Mouse (Mus musculus): ENCODE results near the gene Acap2. TPM values are rescaled to one million over a fixed set of nuclear protein-coding genes. Genes with fewer than 3 reads are reported as not detected.

The Acap2 gene
- not detected in 2 replicates for polyA plus RNA-seq (2012; ENCODE audit: insufficient read depth, insufficient read length, low replicate concordance, missing spikeins)

- peak within 1 kb of the TSS; percentile 84 for H3K4me3 ChIP-seq (ENCODE audit: insufficient read depth, low read depth, low read length)
- TF ChIP-seq CTCF (IDR thresholded peaks at IDR 0.05; ENCODE audit: insufficient read depth, low read depth, low read length) (no peak), POLR2A (IDR thresholded peaks at IDR 0.05; ENCODE audit: insufficient read depth, low read depth, low read length) (peak; percentile 98)
- 1% methylated on average over 73 of the region's 73 CpGs for WGBS
- H3K27ac ChIP-seq (ENCODE audit: insufficient read depth, low read depth, low read length), result peak within 1 kb of the TSS; percentile 94
- H3K4me1 ChIP-seq (ENCODE audit: control insufficient read depth, insufficient read depth, low read length), result peaks cover 5% of the 10 kb centered on the region
Measured at GRCm38 (mm10) chr16:31200790-31201567, at the start of gene Acap2. Gene Acap2, minus strand, starts transcription at chr16:31201245.

GRCm38 (mm10) chr16:31249401-31249800 lies 48.4 kb upstream of the Acap2 start:
- Histone ChIP-seq H3K4me3 (ENCODE audit: insufficient read depth, low read depth, low read length) (no peak overlapping the region), H3K27ac (ENCODE audit: insufficient read depth, low read depth, low read length) (no peak overlapping the region), H3K4me1 (ENCODE audit: control insufficient read depth, insufficient read depth, low read length) (0 out of 2 replicates have a peak, but pooled peaks cover 2% of the 10 kb centered on the region)
- 78% methylated on average over 3 of the region's 3 CpGs for whole genome bisulfite sequencing
- TF ChIP-seq POLR2A (IDR thresholded peaks at IDR 0.05; ENCODE audit: insufficient read depth, low read depth, low read length) (no peak), CTCF (IDR thresholded peaks at IDR 0.05; ENCODE audit: insufficient read depth, low read depth, low read length) (no peak)

GRCm38 (mm10) chr16:31248717-31249116 lies 47.7 kb upstream of the Acap2 start:
- 0 out of 2 replicates have a peak, but pooled peaks cover 2% of the 10 kb centered on the region for H3K4me1 ChIP-seq (ENCODE audit: control insufficient read depth, insufficient read depth, low read length)
- H3K4me3 ChIP-seq (ENCODE audit: insufficient read depth, low read depth, low read length), result no peak overlapping the region
- 67% methylated on average over 13 of the region's 13 CpGs for WGBS
- no peak for TF ChIP-seq POLR2A (IDR thresholded peaks at IDR 0.05; ENCODE audit: insufficient read depth, low read depth, low read length)
- no peak for TF ChIP-seq CTCF (IDR thresholded peaks at IDR 0.05; ENCODE audit: insufficient read depth, low read depth, low read length)
- H3K27ac ChIP-seq (ENCODE audit: insufficient read depth, low read depth, low read length), result no peak overlapping the region

GRCm38 (mm10) chr16:31247442-31247841 lies 46.4 kb upstream of the Acap2 start:
- Histone ChIP-seq H3K4me3 (ENCODE audit: insufficient read depth, low read depth, low read length) (no peak overlapping the region), H3K4me1 (ENCODE audit: control insufficient read depth, insufficient read depth, low read length) (0 out of 2 replicates have a peak, but pooled peaks cover 4% of the 10 kb centered on the region), H3K27ac (ENCODE audit: insufficient read depth, low read depth, low read length) (no peak overlapping the region)
- no peak for TF ChIP-seq CTCF (IDR thresholded peaks at IDR 0.05; ENCODE audit: insufficient read depth, low read depth, low read length)
- no peak for TF ChIP-seq POLR2A (IDR thresholded peaks at IDR 0.05; ENCODE audit: insufficient read depth, low read depth, low read length)
- 82% methylated on average over 7 of the region's 7 CpGs for WGBS

- H3K4me3 ChIP-seq (ENCODE audit: insufficient read depth, low read depth, low read length), result no peak overlapping the region
- TF ChIP-seq CTCF (IDR thresholded peaks at IDR 0.05; ENCODE audit: insufficient read depth, low read depth, low read length) (no peak), POLR2A (IDR thresholded peaks at IDR 0.05; ENCODE audit: insufficient read depth, low read depth, low read length) (no peak)
- no peak overlapping the region for H3K27ac ChIP-seq (ENCODE audit: insufficient read depth, low read depth, low read length)
- WGBS, result 72% methylated on average over 3 of the region's 3 CpGs
- peaks cover 17% of the 10 kb centered on the region for H3K4me1 ChIP-seq (ENCODE audit: control insufficient read depth, insufficient read depth, low read length)
Measured at GRCm38 (mm10) chr16:31244053-31244452, 43.0 kb upstream of the Acap2 start.

- no peak for TF ChIP-seq POLR2A (IDR thresholded peaks at IDR 0.05; ENCODE audit: insufficient read depth, low read depth, low read length)
- TF ChIP-seq CTCF (IDR thresholded peaks at IDR 0.05; ENCODE audit: insufficient read depth, low read depth, low read length), result no peak
- no peak overlapping the region for H3K27ac ChIP-seq (ENCODE audit: insufficient read depth, low read depth, low read length)
- peaks cover 18% of the 10 kb centered on the region for H3K4me1 ChIP-seq (ENCODE audit: control insufficient read depth, insufficient read depth, low read length)
- 47% methylated on average over 9 of the region's 9 CpGs for WGBS
- H3K4me3 ChIP-seq (ENCODE audit: insufficient read depth, low read depth, low read length), result no peak overlapping the region
Measured at GRCm38 (mm10) chr16:31241433-31241832, 40.4 kb upstream of the Acap2 start.

GRCm38 (mm10) chr16:31240569-31240968 lies 39.5 kb upstream of the Acap2 start:
- 73% methylated on average over 8 of the region's 8 CpGs for WGBS
- TF ChIP-seq CTCF (IDR thresholded peaks at IDR 0.05; ENCODE audit: insufficient read depth, low read depth, low read length), result no peak
- TF ChIP-seq POLR2A (IDR thresholded peaks at IDR 0.05; ENCODE audit: insufficient read depth, low read depth, low read length), result no peak
- H3K27ac ChIP-seq (ENCODE audit: insufficient read depth, low read depth, low read length), result no peak overlapping the region
- H3K4me3 ChIP-seq (ENCODE audit: insufficient read depth, low read depth, low read length), result no peak overlapping the region
- H3K4me1 ChIP-seq (ENCODE audit: control insufficient read depth, insufficient read depth, low read length), result peaks cover 19% of the 10 kb centered on the region

GRCm38 (mm10) chr16:31238281-31238680 lies 37.2 kb upstream of the Acap2 start:
- Histone ChIP-seq H3K4me3 (ENCODE audit: insufficient read depth, low read depth, low read length) (no peak overlapping the region), H3K27ac (ENCODE audit: insufficient read depth, low read depth, low read length) (no peak overlapping the region), H3K4me1 (ENCODE audit: control insufficient read depth, insufficient read depth, low read length) (peaks cover 36% of the 10 kb centered on the region)
- 84% methylated on average over 5 of the region's 5 CpGs for WGBS
- TF ChIP-seq POLR2A (IDR thresholded peaks at IDR 0.05; ENCODE audit: insufficient read depth, low read depth, low read length) (no peak), CTCF (IDR thresholded peaks at IDR 0.05; ENCODE audit: insufficient read depth, low read depth, low read length) (no peak)
